Mouse (Mus musculus) hindbrain, embryonic 15.5 days (tissue): ENCODE data around the gene Atp6v1g1. TPM values are rescaled to one million over a fixed set of nuclear protein-coding genes. Genes with fewer than 3 reads are reported as not detected.

Experiments used
- ATAC-seq: fragments of 200-750 bp; cut with Nextera tagmentation; 2 replicates; pipeline ENCODE4 v1.8.0; 2017; ENCODE audit warnings: low read depth, moderate number of reproducible peaks, moderate TSS enrichment; ENCODE audit not compliant: low FRiP score
- H3K27ac ChIP-seq: fragments of 300-500 bp; sonication (generic); replicated peaks from 2 replicates; pipeline ENCODE4 v1.5.1; 2015; ENCODE audit warnings: mild to moderate bottlenecking, inconsistent platforms
- H3K27me3 ChIP-seq: fragments of 300-500 bp; sonication (generic); 2 replicates; pipeline ENCODE4 v1.6.1; 2015; ENCODE audit warnings: control low read depth, inconsistent platforms
- H3K36me3 ChIP-seq: fragments of 300-500 bp; sonication (generic); 2 replicates; pipeline ENCODE4 v1.6.1; 2015; ENCODE audit warnings: control low read depth, inconsistent platforms
- H3K4me1 ChIP-seq: fragments of 300-500 bp; sonication (generic); replicated peaks from 2 replicates; pipeline ENCODE4 v1.6.1; 2015; ENCODE audit warnings: control low read depth, inconsistent platforms
- H3K4me2 ChIP-seq: fragments of 300-500 bp; sonication (generic); 2 replicates; pipeline ENCODE4 v1.6.1; 2015; ENCODE audit warnings: moderate library complexity, mild to moderate bottlenecking, inconsistent platforms
- H3K4me3 ChIP-seq: fragments of 300-500 bp; sonication (generic); 2 replicates; pipeline ENCODE4 v1.5.1; 2015; ENCODE audit warnings: mild to moderate bottlenecking, inconsistent platforms
- H3K9ac ChIP-seq: fragments of 300-500 bp; sonication (generic); 2 replicates; pipeline ENCODE4 v1.6.1; 2015; ENCODE audit warnings: inconsistent platforms
- H3K9me3 ChIP-seq: fragments of 300-500 bp; sonication (generic); 2 replicates; pipeline ENCODE4 v1.6.1; 2016; ENCODE audit warnings: control low read depth, inconsistent platforms
- WGBS: fragments of 180-500 bp; shearing (Covaris S2); methylation state at CpG from one replicate; pipeline ENCODE4 v1.1.7; 2015; 5-methylcytosine and 5-hydroxymethylcytosine counted together
- polyA plus RNA-seq: library from polyadenylated mRNA; unstranded; fragments of >200 nt; fragmentation: Nextera tagmentation; extraction: Ambion mirVana; gene quantifications from 2 replicates; pipeline ENCODE4 v1.2.1, GENCODE M21; 2015

Atp6v1g1 gene
- polyA plus RNA-seq = 392 and 404 TPM in 2 replicates

DNA sequence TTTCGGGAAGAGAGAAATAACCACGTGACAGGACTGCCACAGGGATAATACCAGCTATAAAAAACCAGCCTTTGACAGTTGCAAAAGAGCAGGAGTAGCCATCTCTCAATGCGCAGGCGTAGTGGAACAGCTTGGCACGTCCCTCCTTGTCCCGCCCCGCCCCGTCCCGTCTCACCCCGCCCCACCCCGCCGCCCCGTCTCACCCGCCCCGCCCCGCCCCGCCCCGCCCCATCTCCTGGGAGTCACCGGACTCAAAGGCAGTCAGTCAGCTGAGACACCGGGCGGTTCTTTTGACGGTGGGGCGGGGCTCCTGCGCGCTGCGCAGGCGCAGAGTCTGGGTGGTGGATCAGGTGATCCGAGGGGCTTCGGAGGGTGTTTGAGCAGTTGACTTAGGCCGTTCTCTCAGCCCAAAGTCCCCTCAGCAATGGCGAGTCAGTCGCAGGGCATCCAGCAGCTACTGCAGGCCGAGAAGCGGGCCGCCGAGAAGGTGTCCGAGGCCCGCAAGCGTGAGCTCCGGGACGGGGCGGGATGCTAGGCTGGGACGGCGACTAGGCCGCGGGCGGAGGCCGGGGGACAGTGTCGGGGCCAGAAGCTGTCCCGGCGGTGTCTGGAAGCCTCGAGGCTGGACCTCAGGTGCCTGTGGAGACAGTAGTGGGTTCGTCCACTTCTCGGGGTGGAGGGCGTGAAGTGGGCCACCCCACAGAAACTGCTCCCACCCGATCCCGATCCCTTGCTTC is at the start of gene Atp6v1g1:
Gene Atp6v1g1 (plus strand): TSS at position 279 of the 737 bp plus-strand sequence.
- H3K9me3 ChIP-seq = no peaks in the 10 kb centered on the region
- peak; percentile 97 for ATAC-seq
- H3K27me3 ChIP-seq = no peaks in the 10 kb centered on the region
- H3K4me2 ChIP-seq = peak within 1 kb of the TSS; percentile 64
- H3K4me3 ChIP-seq = peak within 1 kb of the TSS; percentile 89
- peaks cover 11% of the 10 kb centered on the region for H3K36me3 ChIP-seq
- under 1% methylated on average over 55 of the region's 57 CpGs for WGBS
- peak within 1 kb of the TSS; percentile 92 for H3K9ac ChIP-seq
- H3K27ac ChIP-seq = peak within 1 kb of the TSS; percentile 89
- peaks cover 35% of the 10 kb centered on the region for H3K4me1 ChIP-seq

DNA sequence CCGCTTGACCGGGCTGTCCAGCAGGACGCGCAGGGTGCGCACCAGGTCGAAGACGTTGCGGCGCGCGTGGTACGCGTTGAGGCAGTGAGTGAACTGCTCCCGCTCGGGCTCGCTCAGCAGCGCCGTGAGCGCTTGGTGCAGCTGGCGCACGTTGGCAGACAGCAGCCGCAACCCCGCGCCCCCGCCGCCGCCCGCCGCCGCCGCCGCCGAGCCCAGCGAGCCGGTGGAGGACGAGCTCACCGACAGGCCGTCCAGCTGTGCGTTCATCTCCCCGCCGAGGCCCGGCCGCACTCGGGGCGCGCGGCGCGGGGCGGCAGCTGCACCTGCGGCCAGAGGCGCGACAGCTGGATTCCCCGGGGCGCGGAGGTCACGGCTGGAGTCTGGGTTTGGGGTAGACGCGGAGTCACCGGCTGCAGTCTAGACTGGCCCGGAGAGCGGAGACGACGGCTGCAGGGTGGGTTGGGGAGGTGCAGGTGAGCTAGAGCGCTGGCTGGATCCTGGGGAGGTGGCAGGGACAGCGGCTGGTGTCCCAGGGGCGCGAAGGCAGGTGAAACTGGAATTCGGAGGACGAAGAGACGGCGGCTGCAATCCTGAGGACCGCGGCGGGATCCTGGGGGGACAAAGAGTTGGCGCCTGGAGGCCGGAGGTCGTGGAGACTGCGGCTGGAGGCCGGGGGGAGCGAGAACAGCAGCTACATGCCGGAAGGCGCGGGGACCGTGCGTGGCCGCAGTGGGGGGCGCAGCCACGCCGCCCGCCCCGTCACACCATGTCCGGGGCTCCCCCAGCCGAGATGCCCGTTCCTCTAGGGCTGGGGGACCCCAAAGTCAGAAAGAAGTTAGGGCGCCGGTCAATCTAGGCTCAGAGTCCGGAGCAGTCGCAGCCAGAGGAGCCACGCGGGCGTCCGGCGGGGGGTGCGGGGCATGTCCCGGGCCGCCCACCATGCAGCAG is 49.3 kb upstream of the Atp6v1g1 start:
- ATAC-seq = peak; percentile 60
- under 1% methylated on average over 104 of the region's 107 CpGs for WGBS
- Histone ChIP-seq H3K27ac (no peak overlapping the region; the same call in 1 of the 2 replicates), H3K36me3 (no peaks in the 10 kb centered on the region), H3K4me1 (peaks cover 45% of the 10 kb centered on the region), H3K4me3 (peak overlapping the region; percentile 71), H3K4me2 (peak overlapping the region; percentile 92), H3K9me3 (no peaks in the 10 kb centered on the region), H3K9ac (peak overlapping the region; percentile 55), H3K27me3 (peaks cover 6% of the 10 kb centered on the region; the same call in 1 of the 2 replicates)

DNA sequence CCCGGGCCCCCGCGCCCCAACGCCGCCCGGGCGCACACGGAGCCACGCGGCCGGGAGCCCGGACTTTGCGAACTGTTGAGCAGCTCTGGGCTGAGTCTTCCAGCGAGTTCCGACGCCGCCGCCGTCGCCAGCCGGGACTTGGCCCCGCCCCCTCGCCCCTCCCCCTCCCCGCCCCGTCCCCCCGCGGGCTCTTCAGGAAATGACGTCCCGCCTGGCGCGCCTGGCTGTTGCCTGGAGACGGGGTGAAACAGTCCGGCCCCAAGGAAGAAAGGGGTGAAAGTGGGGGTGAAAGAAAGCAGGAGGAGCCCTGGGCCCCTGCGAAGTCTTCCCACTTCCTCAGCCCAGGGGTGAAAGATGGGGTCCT is 48.7 kb upstream of the Atp6v1g1 start, which contains the start of gene Whrn:
Gene Whrn (minus strand): TSS at position 77 of the 364 bp plus-strand sequence.
- Histone ChIP-seq H3K4me1 (peaks cover 45% of the 10 kb centered on the region), H3K9ac (peak within 1 kb of the TSS; percentile 55), H3K27ac (no peak within 1 kb of the TSS; the same call in 1 of the 2 replicates), H3K9me3 (no peaks in the 10 kb centered on the region), H3K36me3 (no peaks in the 10 kb centered on the region), H3K27me3 (peaks cover 6% of the 10 kb centered on the region; the same call in 1 of the 2 replicates), H3K4me3 (peak within 1 kb of the TSS; percentile 71), H3K4me2 (peak within 1 kb of the TSS; percentile 92)
- ATAC-seq = peak; percentile 79
- 0% methylated on average over 33 of the region's 34 CpGs for WGBS

DNA sequence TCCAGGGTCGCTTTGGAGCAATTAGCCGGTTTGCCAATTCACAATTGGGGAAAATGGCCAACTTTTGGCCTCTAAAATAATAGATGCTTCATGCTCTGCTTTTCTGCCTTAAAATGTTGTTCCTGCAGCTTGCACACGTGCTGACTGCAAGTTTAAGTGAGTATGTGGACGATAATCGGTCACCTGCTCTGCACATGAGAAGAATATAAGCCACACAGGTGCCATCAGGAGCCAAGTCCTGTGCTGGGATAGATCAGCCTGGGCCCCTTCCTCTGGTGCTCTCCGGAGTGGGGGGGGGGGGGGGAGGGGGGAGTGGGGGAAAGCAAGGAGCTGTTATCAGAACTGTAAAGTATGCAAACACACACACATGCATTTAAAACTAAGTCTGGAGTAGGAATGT is 48.3 kb upstream of the Atp6v1g1 start:
- Histone ChIP-seq H3K4me2 (peak overlapping the region; percentile 92), H3K36me3 (no peaks in the 10 kb centered on the region), H3K9ac (peak overlapping the region; percentile 39), H3K9me3 (no peaks in the 10 kb centered on the region), H3K27ac (no peak overlapping the region), H3K4me3 (peak overlapping the region; percentile 71), H3K4me1 (peaks cover 42% of the 10 kb centered on the region), H3K27me3 (peaks cover 6% of the 10 kb centered on the region; the same call in 1 of the 2 replicates)
- peak; percentile 12; the same call in 1 of the 2 replicates for ATAC-seq
- 12% methylated on average over 6 of the region's 6 CpGs for whole genome bisulfite sequencing

DNA sequence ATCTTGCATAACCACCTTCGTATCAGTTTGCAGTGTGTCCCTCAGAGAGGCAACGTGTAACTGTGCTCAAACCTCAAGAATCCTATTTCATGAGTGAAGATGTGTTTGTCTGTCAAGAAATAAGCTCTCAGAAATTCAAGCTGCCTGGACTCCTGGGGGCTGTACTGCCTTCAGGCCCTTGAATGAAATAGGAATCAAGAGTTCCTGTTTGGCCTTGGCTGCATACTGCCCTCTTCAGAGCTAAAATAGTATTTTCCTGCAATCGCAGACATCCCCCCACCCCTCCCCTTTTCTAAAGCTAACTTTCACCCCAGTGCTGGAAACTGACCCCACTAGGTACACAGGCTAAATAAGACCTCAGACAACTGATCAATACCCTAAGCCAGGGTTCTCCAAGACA is 46.2 kb upstream of the Atp6v1g1 start:
- Histone ChIP-seq H3K27ac (no peak overlapping the region), H3K36me3 (no peaks in the 10 kb centered on the region), H3K9ac (no peak overlapping the region), H3K4me1 (peaks cover 31% of the 10 kb centered on the region), H3K9me3 (no peaks in the 10 kb centered on the region), H3K27me3 (peaks cover 6% of the 10 kb centered on the region; the same call in 1 of the 2 replicates), H3K4me2 (no peak overlapping the region), H3K4me3 (no peak overlapping the region)
- ATAC-seq = no peak
- 33% methylated on average over 3 of the region's 3 CpGs for WGBS

DNA sequence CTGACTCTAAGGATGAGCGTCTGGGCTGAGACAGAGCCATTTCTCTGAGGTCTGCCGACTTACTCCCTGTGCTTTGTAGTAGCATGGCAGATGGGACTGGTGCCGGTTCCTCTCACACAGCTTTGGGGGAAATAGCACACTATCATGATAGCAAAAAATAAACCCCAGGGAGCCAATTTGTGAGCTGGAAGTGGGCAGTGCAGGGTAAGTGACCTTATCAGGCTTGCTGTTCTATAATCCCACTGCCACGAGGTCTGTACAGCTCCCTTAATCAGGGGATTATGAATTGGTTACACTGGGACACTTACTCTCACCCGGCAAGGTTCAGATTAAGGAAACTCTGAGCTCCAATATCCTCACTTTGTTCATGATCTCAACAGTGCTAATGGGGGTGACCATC is 43.5 kb upstream of the Atp6v1g1 start:
- H3K27ac ChIP-seq = no peak overlapping the region
- H3K27me3 ChIP-seq = no peaks in the 10 kb centered on the region
- no peaks in the 10 kb centered on the region for H3K9me3 ChIP-seq
- H3K4me1 ChIP-seq = peaks cover 5% of the 10 kb centered on the region
- no peak overlapping the region for H3K4me3 ChIP-seq
- H3K36me3 ChIP-seq = no peaks in the 10 kb centered on the region
- 73% methylated on average over 5 of the region's 5 CpGs for WGBS
- ATAC-seq = no peak
- no peak overlapping the region for H3K9ac ChIP-seq
- H3K4me2 ChIP-seq = no peak overlapping the region

DNA sequence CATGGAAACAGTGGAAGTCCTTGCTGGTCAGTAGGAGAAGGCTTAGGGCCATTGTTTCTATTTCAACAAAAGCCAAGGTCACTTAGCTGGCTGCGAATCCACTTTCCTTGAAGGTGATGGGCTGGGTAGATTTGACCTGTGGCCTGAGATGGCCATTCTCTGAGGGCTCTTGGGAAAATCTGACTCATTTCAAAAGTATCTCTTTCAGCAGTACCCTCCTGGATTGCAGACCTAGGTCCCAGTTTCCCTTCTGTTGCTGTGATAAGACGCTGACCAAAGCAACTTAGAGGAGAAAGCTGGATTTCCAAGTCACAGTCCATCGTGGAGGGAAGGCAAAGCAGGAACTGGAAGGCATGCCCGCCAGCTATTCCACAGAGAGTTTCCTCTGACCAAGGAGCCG is 40.6 kb upstream of the Atp6v1g1 start:
- H3K4me1 ChIP-seq = no peaks in the 10 kb centered on the region
- H3K9me3 ChIP-seq = no peaks in the 10 kb centered on the region
- 73% methylated on average over 5 of the region's 5 CpGs for WGBS
- H3K27me3 ChIP-seq = no peaks in the 10 kb centered on the region
- H3K36me3 ChIP-seq = no peaks in the 10 kb centered on the region
- no peak overlapping the region for H3K4me3 ChIP-seq
- H3K27ac ChIP-seq = no peak overlapping the region
- no peak overlapping the region for H3K4me2 ChIP-seq
- ATAC-seq = no peak
- H3K9ac ChIP-seq = no peak overlapping the region

DNA sequence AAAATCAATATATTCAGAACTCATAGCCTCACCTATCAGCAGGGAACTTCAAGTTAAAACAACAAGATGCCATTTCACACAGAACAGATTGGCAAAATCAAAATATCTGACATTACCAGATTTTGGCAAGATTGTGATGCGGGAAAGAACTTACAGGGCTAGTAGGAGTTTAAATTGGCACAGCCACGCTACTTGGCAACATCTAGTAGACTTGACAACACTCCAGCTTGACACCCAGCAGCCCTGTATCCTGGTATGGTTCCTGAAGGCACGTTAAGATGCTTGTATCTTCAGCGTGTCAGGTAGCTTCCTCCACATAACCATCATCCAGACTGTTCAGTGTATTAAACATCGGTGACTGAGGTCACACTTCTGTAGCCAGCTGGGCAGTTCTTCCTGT is 37.1 kb upstream of the Atp6v1g1 start:
- Histone ChIP-seq H3K4me1 (no peaks in the 10 kb centered on the region), H3K27me3 (no peaks in the 10 kb centered on the region), H3K4me3 (no peak overlapping the region), H3K27ac (no peak overlapping the region), H3K9me3 (no peaks in the 10 kb centered on the region), H3K9ac (no peak overlapping the region), H3K36me3 (no peaks in the 10 kb centered on the region), H3K4me2 (no peak overlapping the region)
- 70% methylated on average over 5 of the region's 5 CpGs for WGBS
- ATAC-seq = no peak

DNA sequence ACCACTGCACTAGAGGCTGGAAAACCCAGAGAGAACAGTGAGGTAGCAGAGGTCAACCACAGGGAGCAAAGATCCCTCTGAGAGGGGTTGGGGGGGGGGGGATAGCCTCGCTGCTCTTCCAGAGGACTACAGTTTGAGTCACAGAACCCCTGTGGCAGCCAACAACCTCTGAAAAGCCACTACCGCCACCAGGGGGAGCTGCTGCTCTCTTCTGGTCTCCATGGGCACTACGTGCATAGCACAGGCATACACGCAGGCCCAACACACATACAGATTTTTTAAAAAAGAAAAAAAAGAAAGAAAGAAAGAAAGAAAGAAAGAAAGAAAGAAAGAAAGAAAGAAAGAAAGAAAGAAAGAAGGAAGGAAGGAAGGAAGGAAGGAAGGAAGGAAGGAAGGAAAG is 36.3 kb upstream of the Atp6v1g1 start:
- Histone ChIP-seq H3K9ac (no peak overlapping the region), H3K27ac (no peak overlapping the region), H3K9me3 (no peaks in the 10 kb centered on the region), H3K4me3 (no peak overlapping the region), H3K36me3 (no peaks in the 10 kb centered on the region), H3K4me1 (no peaks in the 10 kb centered on the region), H3K27me3 (no peaks in the 10 kb centered on the region), H3K4me2 (no peak overlapping the region)
- 24% methylated on average over 4 of the region's 4 CpGs for WGBS
- ATAC-seq = no peak

DNA sequence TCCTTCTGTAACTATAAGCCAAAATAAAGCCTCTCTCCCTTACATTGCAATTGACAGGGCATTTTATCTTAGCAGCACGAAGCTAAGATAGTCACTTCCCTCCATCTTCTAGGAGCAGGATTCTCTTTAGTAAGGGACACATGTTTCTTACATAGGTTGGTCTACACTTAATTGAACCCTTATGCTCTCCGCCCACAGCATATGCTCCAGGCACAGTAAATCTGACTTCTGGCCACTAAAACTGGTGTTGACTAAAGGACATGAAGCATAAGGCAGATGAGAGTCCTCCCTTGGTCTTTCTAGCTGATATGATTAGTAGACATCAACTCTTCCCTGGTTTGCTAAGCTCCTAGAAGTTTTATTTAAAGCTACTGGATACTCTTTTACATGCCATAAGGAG is 31.7 kb upstream of the Atp6v1g1 start:
- no peak for ATAC-seq
- 90% methylated on average over 2 of the region's 2 CpGs for WGBS
- Histone ChIP-seq H3K36me3 (no peaks in the 10 kb centered on the region), H3K9ac (no peak overlapping the region), H3K4me2 (no peak overlapping the region), H3K4me3 (no peak overlapping the region), H3K27ac (no peak overlapping the region), H3K4me1 (no peaks in the 10 kb centered on the region; the same call in 1 of the 2 replicates), H3K9me3 (no peaks in the 10 kb centered on the region), H3K27me3 (no peaks in the 10 kb centered on the region)

DNA sequence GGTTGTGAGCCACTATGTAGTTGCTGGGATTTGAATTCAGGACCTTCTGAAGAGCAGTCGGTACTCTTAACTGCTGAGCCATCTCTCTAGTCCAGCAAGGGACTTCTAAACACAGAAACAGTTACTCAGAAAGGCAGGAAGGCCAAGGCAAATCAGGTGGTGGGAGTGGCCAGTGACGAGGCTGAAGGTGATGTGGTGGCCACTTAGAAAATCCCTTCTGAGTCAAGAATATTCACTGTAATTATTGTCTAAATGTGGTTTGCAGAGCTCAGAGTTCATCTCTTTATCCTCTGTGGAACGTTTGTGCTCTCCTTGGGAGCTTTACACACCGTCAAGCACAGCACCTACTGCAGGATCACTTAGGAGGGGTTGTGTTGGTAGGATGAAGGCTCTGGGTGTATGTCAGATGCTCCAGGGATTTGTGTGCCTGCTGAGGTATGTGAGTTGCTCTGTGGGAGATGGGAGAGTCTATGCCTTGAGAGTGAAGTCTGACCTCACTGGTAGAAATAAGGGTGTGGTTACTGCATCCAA is 30.1 kb upstream of the Atp6v1g1 start:
- Histone ChIP-seq H3K9me3 (no peaks in the 10 kb centered on the region), H3K9ac (no peak overlapping the region), H3K36me3 (no peaks in the 10 kb centered on the region), H3K4me3 (no peak overlapping the region), H3K27me3 (no peaks in the 10 kb centered on the region), H3K4me1 (no peaks in the 10 kb centered on the region; the same call in 1 of the 2 replicates), H3K27ac (no peak overlapping the region), H3K4me2 (no peak overlapping the region)
- 72% methylated on average over 4 of the region's 4 CpGs for WGBS
- no peak for ATAC-seq
